In the genomic region with DNA sequence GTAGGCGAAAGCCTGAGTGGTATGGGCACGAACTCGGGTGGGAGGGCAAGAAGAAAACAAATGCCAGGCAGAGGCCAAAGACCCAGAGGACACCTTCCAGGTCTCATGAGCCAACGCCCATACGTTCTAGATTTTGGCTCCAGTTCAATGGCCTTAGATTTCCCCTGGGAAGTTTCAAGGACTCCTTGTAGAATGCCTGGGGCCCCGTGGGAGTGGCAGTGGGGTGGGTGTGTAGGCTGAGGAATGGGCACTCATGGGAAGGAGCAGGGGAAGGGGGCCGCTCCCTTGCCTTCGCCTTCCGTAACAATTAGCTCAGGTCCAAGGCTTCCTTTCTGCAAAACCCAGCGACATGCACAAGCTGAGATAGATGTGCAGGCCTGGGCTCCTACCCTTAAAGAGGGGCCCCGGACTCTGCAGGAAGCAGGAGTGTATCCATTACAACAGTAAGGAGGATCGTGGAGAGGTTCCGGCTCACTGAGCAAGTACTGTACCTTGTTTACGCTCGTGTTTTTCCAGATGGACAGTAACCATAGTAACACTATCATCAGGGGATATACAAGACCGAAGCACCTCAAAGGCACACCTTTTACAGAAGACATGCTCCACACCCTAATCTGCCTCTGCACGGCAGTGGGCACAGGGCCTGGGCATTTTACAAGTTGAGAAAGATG, we compare ENCODE assay signal across 9 mouse cellular contexts. TPM values are rescaled to one million over a fixed set of nuclear protein-coding genes. Genes with fewer than 3 reads are reported as not detected.
DNase-seq lines count a peak whose midpoint lies in the region; ATAC-seq and TF ChIP-seq lines count a peak whose summit lies in the region.
"Had no signal": no experiment of that assay in that cellular context is flagged by ENCODE, and none has a peak within 500 bp of the region (broad histone marks: within the 10 kb centered on the region; RNA-seq: fewer than 3 reads in every experiment).

No protein-coding gene starts in this region.

- H3K27me3 ChIP-seq in forebrain, embryonic 16.5 days (replicated peaks; ENCODE audit: control insufficient read depth, insufficient read depth, low read length): no peaks in the 10 kb centered on the region
- no peaks in the 10 kb centered on the region for H3K27me3 ChIP-seq in forebrain, embryonic 11.5 days (ENCODE audit: control insufficient read depth, insufficient read depth, low read length)
- no peaks in the 10 kb centered on the region for H3K27me3 ChIP-seq in lung, embryonic 14.5 days (ENCODE audit: insufficient read depth, low read length)
- no peaks in the 10 kb centered on the region for H3K27me3 ChIP-seq in intestine, embryonic 14.5 days (replicated peaks; ENCODE audit: control insufficient read depth, insufficient read depth, low read length)

- no peak overlapping the region for H3K4me2 ChIP-seq in forebrain, embryonic 16.5 days (ENCODE audit: low read length)
- no peak overlapping the region for H3K4me2 ChIP-seq in forebrain, embryonic 11.5 days (ENCODE audit: low read depth, low read length, severe bottlenecking)
- H3K4me2 ChIP-seq in lung, embryonic 14.5 days: no peak overlapping the region
- H3K4me2 ChIP-seq in intestine, embryonic 14.5 days (ENCODE audit: low read length): no peak overlapping the region
- H3K4me2 ChIP-seq: liver, embryonic 11.5 days had no signal

- H3K9me3 ChIP-seq in forebrain, embryonic 16.5 days (ENCODE audit: control insufficient read depth, low read length): no peaks in the 10 kb centered on the region
- H3K9me3 ChIP-seq in forebrain, embryonic 11.5 days (ENCODE audit: control insufficient read depth, low read length): no peaks in the 10 kb centered on the region
- H3K9me3 ChIP-seq in lung, embryonic 14.5 days (ENCODE audit: low read depth, low read length): no peaks in the 10 kb centered on the region
- no peaks in the 10 kb centered on the region for H3K9me3 ChIP-seq in intestine, embryonic 14.5 days (ENCODE audit: control insufficient read depth, low read length)

- peaks cover 31% of the 10 kb centered on the region for H3K4me1 ChIP-seq in forebrain, embryonic 16.5 days (replicated peaks; ENCODE audit: control insufficient read depth, insufficient read depth, low read length)
- peaks cover 6% of the 10 kb centered on the region; the same call in 1 of the 2 replicates for H3K4me1 ChIP-seq in forebrain, embryonic 11.5 days (replicated peaks; ENCODE audit: control insufficient read depth, insufficient read depth, low read length)
- peaks cover 31% of the 10 kb centered on the region for H3K4me1 ChIP-seq in lung, embryonic 14.5 days (ENCODE audit: insufficient read depth)
- H3K4me1 ChIP-seq in intestine, embryonic 14.5 days (replicated peaks; ENCODE audit: control insufficient read depth, insufficient read depth, low read length): peaks cover 66% of the 10 kb centered on the region

- no peak for TF ChIP-seq CTCF in lung, embryonic 14.5 days (IDR thresholded peaks at IDR 0.05; ENCODE audit: low read depth)

- H3K36me3 ChIP-seq in forebrain, embryonic 16.5 days (ENCODE audit: control insufficient read depth, insufficient read depth): no peaks in the 10 kb centered on the region
- H3K36me3 ChIP-seq in forebrain, embryonic 11.5 days (ENCODE audit: control insufficient read depth, insufficient read depth, low read length): peaks cover 4% of the 10 kb centered on the region
- peaks cover 52% of the 10 kb centered on the region for H3K36me3 ChIP-seq in lung, embryonic 14.5 days (ENCODE audit: insufficient read depth)
- peaks cover 28% of the 10 kb centered on the region for H3K36me3 ChIP-seq in intestine, embryonic 14.5 days (ENCODE audit: control insufficient read depth, insufficient read depth, low read length)

- no peak for DNase-seq in forebrain, embryonic 11.5 days (ENCODE audit: low spot score)
- DNase-seq in lung, embryonic 14.5 days: peak; percentile 30
- DNase-seq in lung, postnatal 14 days: no peak
- DNase-seq in intestine, embryonic 14.5 days (ENCODE audit: low spot score): no peak
- DNase-seq in retina, embryonic 14.5 days (ENCODE audit: low spot score): peak; percentile 32
- DNase-seq in left cerebral cortex, adult 9 months (ENCODE audit: low spot score in 2 of 2): no peak
- no peak for DNase-seq in cerebellum, adult 11-12 months

- peak; percentile 41; the same call in 1 of the 2 replicates for ATAC-seq in forebrain, embryonic 16.5 days
- no peak for ATAC-seq in forebrain, embryonic 11.5 days (replicated peaks; ENCODE audit: low FRiP score)
- ATAC-seq in lung, embryonic 14.5 days (ENCODE audit: insufficient read depth): no peak
- ATAC-seq in intestine, embryonic 14.5 days (replicated peaks; ENCODE audit: low FRiP score, low TSS enrichment, low read depth): no peak

- no peak overlapping the region for H3K4me3 ChIP-seq in forebrain, embryonic 16.5 days (replicated peaks; ENCODE audit: low read length)
- no peak overlapping the region for H3K4me3 ChIP-seq in forebrain, embryonic 11.5 days (ENCODE audit: low read depth, low read length)
- H3K4me3 ChIP-seq in lung, embryonic 14.5 days (ENCODE audit: low read depth, low read length): no peak overlapping the region
- no peak overlapping the region for H3K4me3 ChIP-seq in intestine, embryonic 14.5 days (ENCODE audit: low read depth, low read length)

- WGBS in forebrain, embryonic 16.5 days: 48% methylated on average over 17 of the region's 17 CpGs
- WGBS in forebrain, embryonic 11.5 days: 77% methylated on average over 17 of the region's 17 CpGs
- 63% methylated on average over 17 of the region's 17 CpGs for WGBS in lung, embryonic 14.5 days
- WGBS in intestine, embryonic 14.5 days: 51% methylated on average over 17 of the region's 17 CpGs

- H3K27ac ChIP-seq in forebrain, embryonic 16.5 days (ENCODE audit: low read length): no peak overlapping the region
- H3K27ac ChIP-seq in forebrain, embryonic 11.5 days (ENCODE audit: low read depth, low read length): no peak overlapping the region
- H3K27ac ChIP-seq in lung, embryonic 14.5 days (ENCODE audit: low read depth): peak overlapping the region; percentile 38; the same call in 1 of the 2 replicates
- H3K27ac ChIP-seq in intestine, embryonic 14.5 days (ENCODE audit: low read depth): peak overlapping the region; percentile 16; the same call in 1 of the 2 replicates

- no peak overlapping the region for H3K9ac ChIP-seq in forebrain, embryonic 16.5 days (replicated peaks; ENCODE audit: low read depth, low read length)
- no peak overlapping the region for H3K9ac ChIP-seq in forebrain, embryonic 11.5 days (ENCODE audit: low read length)
- H3K9ac ChIP-seq in lung, embryonic 14.5 days: no peak overlapping the region
- no peak overlapping the region for H3K9ac ChIP-seq in intestine, embryonic 14.5 days (ENCODE audit: low read length)

RNA-seq across cellular contexts. Expression of gene H2afy, which starts 27.2 kb away (rescaled TPM):
- 370 and 392 TPM in 2 replicates for polyA plus RNA-seq in forebrain, embryonic 16.5 days (2015; fragmentation: Nextera tagmentation; extraction: Ambion mirVana)
- 685 and 702 TPM in 2 replicates for polyA plus RNA-seq in forebrain, embryonic 11.5 days (2014; fragmentation: Nextera tagmentation; extraction: Ambion mirVana)
- polyA plus RNA-seq in lung, embryonic 14.5 days (2014; fragmentation: Nextera tagmentation; extraction: Ambion mirVana): 359 and 377 TPM in 2 replicates
- 361 and 379 TPM in 2 replicates for polyA plus RNA-seq in intestine, embryonic 14.5 days (2014; fragmentation: Nextera tagmentation; extraction: Ambion mirVana)

Comparison
In these comparisons a context has a peak if more than half of its experiments do, and no peak if none do; other contexts are left out.
1. DNase-seq: peak in lung, embryonic 14.5 days (single experiment) and retina, embryonic 14.5 days (single experiment); none in forebrain, embryonic 11.5 days (single experiment), lung, postnatal 14 days (single experiment), intestine, embryonic 14.5 days (single experiment), left cerebral cortex, adult 9 months (0 of 2) and cerebellum, adult 11-12 months (single experiment).
2. H3K27ac ChIP-seq: peak in lung, embryonic 14.5 days (single experiment) and intestine, embryonic 14.5 days (single experiment); none in forebrain, embryonic 16.5 days (single experiment) and forebrain, embryonic 11.5 days (single experiment).